Mouse (Mus musculus): ENCODE measurements around the gene Fam110a.

DNA sequence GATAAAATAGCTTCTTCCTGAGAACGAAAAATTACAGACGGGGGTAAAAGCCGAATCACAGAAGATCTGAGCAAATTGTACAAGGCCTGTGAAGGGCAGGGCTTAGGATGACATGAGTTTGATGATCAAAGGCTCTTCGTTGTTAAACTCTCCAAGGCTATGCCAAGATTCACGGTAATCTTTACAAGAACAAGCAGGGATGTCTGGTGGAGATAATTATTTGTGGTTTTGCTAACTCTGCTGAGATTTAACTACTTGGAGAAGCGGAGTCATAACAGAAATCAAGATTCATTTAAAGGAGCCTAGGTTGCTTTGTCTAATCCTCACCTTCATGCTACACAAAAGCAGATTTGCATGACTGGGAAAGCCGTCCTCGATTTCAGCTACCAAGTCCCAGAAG lies 6.9 kb upstream of the Fam110a start:
- no peak for TF ChIP-seq EP300 (IDR thresholded peaks at IDR 0.05; ENCODE audit: low read depth)
- no peak for TF ChIP-seq CTCF (IDR thresholded peaks at IDR 0.05; ENCODE audit: low read depth)

Data from liver, embryonic 14.5 days (tissue).